Mouse (Mus musculus): ENCODE measurements around the gene Stra6. TPM values are rescaled to one million over a fixed set of nuclear protein-coding genes. Genes with fewer than 3 reads are reported as not detected.

The Stra6 gene
- polyA plus RNA-seq, 1 experiment from 2014 or later: not detected

- H3K4me3 ChIP-seq (ENCODE audit: low read depth, low read length): no peak overlapping the region
- H3K27me3 ChIP-seq (ENCODE audit: control insufficient read depth, insufficient read depth, low read depth, low read length): no peaks in the 10 kb centered on the region
- no peaks in the 10 kb centered on the region for H3K4me1 ChIP-seq (ENCODE audit: control insufficient read depth, low read depth, low read length)
- no peak overlapping the region for H3K9ac ChIP-seq (ENCODE audit: low read depth, low read length)
- no peaks in the 10 kb centered on the region for H3K36me3 ChIP-seq (ENCODE audit: control insufficient read depth, insufficient read depth)
- no peaks in the 10 kb centered on the region for H3K9me3 ChIP-seq (replicated peaks; ENCODE audit: control insufficient read depth, low read length)
- H3K27ac ChIP-seq (ENCODE audit: low read length): no peak overlapping the region
- no peak for ATAC-seq (ENCODE audit: low read depth)
- 43% methylated on average over 4 of the region's 4 CpGs for WGBS (ENCODE audit: insufficient replicate concordance)
- no peak overlapping the region for H3K4me2 ChIP-seq (ENCODE audit: low read depth, low read length)
These were observed 113.6 kb downstream of the Stra6 start for GRCm38 (mm10) chr9:58177165-58177564.

- H3K4me1 ChIP-seq (ENCODE audit: control insufficient read depth, low read depth, low read length): no peaks in the 10 kb centered on the region
- no peaks in the 10 kb centered on the region for H3K27me3 ChIP-seq (ENCODE audit: control insufficient read depth, insufficient read depth, low read depth, low read length)
- H3K4me3 ChIP-seq (ENCODE audit: low read depth, low read length): no peak overlapping the region
- no peak for ATAC-seq (ENCODE audit: low read depth)
- no peak overlapping the region for H3K27ac ChIP-seq (ENCODE audit: low read length)
- H3K4me2 ChIP-seq (ENCODE audit: low read depth, low read length): no peak overlapping the region
- H3K9ac ChIP-seq (ENCODE audit: low read depth, low read length): no peak overlapping the region
- WGBS (ENCODE audit: insufficient replicate concordance): 67% methylated on average over 2 of the region's 2 CpGs
- H3K9me3 ChIP-seq (replicated peaks; ENCODE audit: control insufficient read depth, low read length): no peaks in the 10 kb centered on the region
- no peaks in the 10 kb centered on the region for H3K36me3 ChIP-seq (ENCODE audit: control insufficient read depth, insufficient read depth)
These were observed 115.8 kb downstream of the Stra6 start for GRCm38 (mm10) chr9:58179390-58179789.

GRCm38 (mm10) chr9:58184456-58184855 is 120.9 kb downstream of the Stra6 start:
- Histone ChIP-seq H3K4me2 (ENCODE audit: low read depth, low read length) (no peak overlapping the region), H3K4me3 (ENCODE audit: low read depth, low read length) (no peak overlapping the region), H3K36me3 (ENCODE audit: control insufficient read depth, insufficient read depth) (no peaks in the 10 kb centered on the region), H3K4me1 (ENCODE audit: control insufficient read depth, low read depth, low read length) (no peaks in the 10 kb centered on the region), H3K9me3 (replicated peaks; ENCODE audit: control insufficient read depth, low read length) (no peaks in the 10 kb centered on the region), H3K27ac (ENCODE audit: low read length) (no peak overlapping the region), H3K9ac (ENCODE audit: low read depth, low read length) (no peak overlapping the region), H3K27me3 (ENCODE audit: control insufficient read depth, insufficient read depth, low read depth, low read length) (no peaks in the 10 kb centered on the region; the same call in 1 of the 2 replicates)
- no peak for ATAC-seq (ENCODE audit: low read depth)
- WGBS (ENCODE audit: insufficient replicate concordance): 60% methylated on average over 6 of the region's 6 CpGs

- H3K4me1 ChIP-seq (ENCODE audit: control insufficient read depth, low read depth, low read length): no peaks in the 10 kb centered on the region; the same call in 1 of the 2 replicates
- no peak overlapping the region for H3K9ac ChIP-seq (ENCODE audit: low read depth, low read length)
- H3K27me3 ChIP-seq (ENCODE audit: control insufficient read depth, insufficient read depth, low read depth, low read length): peaks cover 47% of the 10 kb centered on the region
- H3K36me3 ChIP-seq (ENCODE audit: control insufficient read depth, insufficient read depth): no peaks in the 10 kb centered on the region
- H3K4me3 ChIP-seq (ENCODE audit: low read depth, low read length): no peak overlapping the region
- no peak overlapping the region for H3K27ac ChIP-seq (ENCODE audit: low read length)
- 45% methylated on average over 9 of the region's 9 CpGs for WGBS (ENCODE audit: insufficient replicate concordance)
- H3K4me2 ChIP-seq (ENCODE audit: low read depth, low read length): no peak overlapping the region
- no peak for ATAC-seq (ENCODE audit: low read depth)
- H3K9me3 ChIP-seq (replicated peaks; ENCODE audit: control insufficient read depth, low read length): no peaks in the 10 kb centered on the region
These were observed 130.6 kb downstream of the Stra6 start for GRCm38 (mm10) chr9:58194222-58194621.

GRCm38 (mm10) chr9:58195671-58196070 is 132.1 kb downstream of the Stra6 start:
- Histone ChIP-seq H3K4me2 (ENCODE audit: low read depth, low read length) (no peak overlapping the region), H3K36me3 (ENCODE audit: control insufficient read depth, insufficient read depth) (no peaks in the 10 kb centered on the region), H3K27ac (ENCODE audit: low read length) (no peak overlapping the region), H3K9ac (ENCODE audit: low read depth, low read length) (no peak overlapping the region), H3K4me1 (ENCODE audit: control insufficient read depth, low read depth, low read length) (no peaks in the 10 kb centered on the region; the same call in 1 of the 2 replicates), H3K27me3 (ENCODE audit: control insufficient read depth, insufficient read depth, low read depth, low read length) (peaks cover 62% of the 10 kb centered on the region), H3K4me3 (ENCODE audit: low read depth, low read length) (no peak overlapping the region), H3K9me3 (replicated peaks; ENCODE audit: control insufficient read depth, low read length) (no peaks in the 10 kb centered on the region)
- WGBS (ENCODE audit: insufficient replicate concordance): 8% methylated on average over 1 of the region's 1 CpGs
- ATAC-seq (ENCODE audit: low read depth): no peak

- WGBS (ENCODE audit: insufficient replicate concordance): 3% methylated on average over 14 of the region's 14 CpGs
- no peak overlapping the region for H3K27ac ChIP-seq (ENCODE audit: low read length)
- H3K9ac ChIP-seq (ENCODE audit: low read depth, low read length): no peak overlapping the region
- H3K27me3 ChIP-seq (ENCODE audit: control insufficient read depth, insufficient read depth, low read depth, low read length): peaks cover 67% of the 10 kb centered on the region
- H3K36me3 ChIP-seq (ENCODE audit: control insufficient read depth, insufficient read depth): no peaks in the 10 kb centered on the region
- H3K4me1 ChIP-seq (ENCODE audit: control insufficient read depth, low read depth, low read length): no peaks in the 10 kb centered on the region; the same call in 1 of the 2 replicates
- H3K4me2 ChIP-seq (ENCODE audit: low read depth, low read length): no peak overlapping the region
- ATAC-seq (ENCODE audit: low read depth): no peak
- H3K4me3 ChIP-seq (ENCODE audit: low read depth, low read length): no peak overlapping the region
- H3K9me3 ChIP-seq (replicated peaks; ENCODE audit: control insufficient read depth, low read length): no peaks in the 10 kb centered on the region
These were observed 132.6 kb downstream of the Stra6 start for GRCm38 (mm10) chr9:58196141-58196540.

- ATAC-seq (ENCODE audit: low read depth): no peak
- Histone ChIP-seq H3K9me3 (replicated peaks; ENCODE audit: control insufficient read depth, low read length) (no peaks in the 10 kb centered on the region), H3K27ac (ENCODE audit: low read length) (no peak overlapping the region), H3K9ac (ENCODE audit: low read depth, low read length) (no peak overlapping the region), H3K4me3 (ENCODE audit: low read depth, low read length) (no peak overlapping the region), H3K4me1 (ENCODE audit: control insufficient read depth, low read depth, low read length) (no peaks in the 10 kb centered on the region; the same call in 1 of the 2 replicates), H3K36me3 (ENCODE audit: control insufficient read depth, insufficient read depth) (no peaks in the 10 kb centered on the region), H3K27me3 (ENCODE audit: control insufficient read depth, insufficient read depth, low read depth, low read length) (peaks cover 74% of the 10 kb centered on the region), H3K4me2 (ENCODE audit: low read depth, low read length) (no peak overlapping the region)
- WGBS (ENCODE audit: insufficient replicate concordance): 5% methylated on average over 46 of the region's 46 CpGs
These were observed 133.3 kb downstream of the Stra6 start for GRCm38 (mm10) chr9:58196610-58197567.

GRCm38 (mm10) chr9:58197781-58198701 is 134.5 kb downstream of the Stra6 start:
- no peak for ATAC-seq (ENCODE audit: low read depth)
- H3K4me2 ChIP-seq (ENCODE audit: low read depth, low read length): no peak overlapping the region
- H3K4me1 ChIP-seq (ENCODE audit: control insufficient read depth, low read depth, low read length): no peaks in the 10 kb centered on the region; the same call in 1 of the 2 replicates
- WGBS (ENCODE audit: insufficient replicate concordance): 2% methylated on average over 58 of the region's 58 CpGs
- H3K36me3 ChIP-seq (ENCODE audit: control insufficient read depth, insufficient read depth): no peaks in the 10 kb centered on the region
- no peak overlapping the region for H3K9ac ChIP-seq (ENCODE audit: low read depth, low read length)
- no peaks in the 10 kb centered on the region for H3K9me3 ChIP-seq (replicated peaks; ENCODE audit: control insufficient read depth, low read length)
- H3K27ac ChIP-seq (ENCODE audit: low read length): no peak overlapping the region
- peaks cover 86% of the 10 kb centered on the region for H3K27me3 ChIP-seq (ENCODE audit: control insufficient read depth, insufficient read depth, low read depth, low read length)
- H3K4me3 ChIP-seq (ENCODE audit: low read depth, low read length): no peak overlapping the region
